Mouse (Mus musculus) left cerebral cortex, postnatal 14 days (tissue): ENCODE measurements around the gene Maz. TPM values are rescaled to one million over a fixed set of nuclear protein-coding genes. Genes with fewer than 3 reads are reported as not detected.
A peak's percentile ranks its signal among the peaks of the same experiment; 100 is the strongest.

Source experiments
- DNase-seq, 2 experiments: peaks; one replicate each; pipeline ENCODE4 v3.0.0; 2021 to 2022; ENCODE audit warnings: low spot score in 2 of 2, mixed read lengths in 1 of 2
- intact Hi-C: fragments of 180-260 bp; cut with DNase I; formaldehyde crosslinking; loops from one replicate; pipeline ENCODE4 v1.15.1; 2025
- total RNA-seq, 2 experiments: library from RNA; stranded (reverse); gene quantifications; 2 replicates each; pipeline ENCODE4 v1.2.3; 2021

The Maz gene
- total RNA-seq, 2 experiments from 2014 or later: 260 to 271 TPM

- DNase-seq: no peak
- intact Hi-C loops: no loop called here
Measured at GRCm38 (mm10) chr7:127011717-127012116, 15.1 kb downstream of the Maz start.

- intact Hi-C loops: no loop called here
- no peak for DNase-seq
Measured at GRCm38 (mm10) chr7:127011051-127011450, 15.8 kb downstream of the Maz start.

- intact Hi-C loops: no loop called here
- DNase-seq: no peak
Measured at GRCm38 (mm10) chr7:127009307-127010085, 17.3 kb downstream of the Maz start.

- intact Hi-C loops: no loop called here
Measured at GRCm38 (mm10) chr7:127008239-127009019, 18.4 kb downstream of the Maz start.

GRCm38 (mm10) chr7:127007313-127008024 is 19.4 kb downstream of the Maz start:
- no peak for DNase-seq
- intact Hi-C loops: no loop called here

More at GRCm38 (mm10) chr7:127008239-127009019, 18.4 kb downstream of the Maz start:
- DNase-seq: peak; percentile 58 to 61

- intact Hi-C loops: no loop called here
- DNase-seq: no peak
Measured at GRCm38 (mm10) chr7:127004122-127004875, 22.5 kb downstream of the Maz start.

GRCm38 (mm10) chr7:127003620-127004019 is 23.2 kb downstream of the Maz start:
- intact Hi-C loops: no loop called here
- no peak for DNase-seq

GRCm38 (mm10) chr7:126999568-126999967 is 27.3 kb downstream of the Maz start:
- intact Hi-C loops: no loop called here
- DNase-seq: no peak

GRCm38 (mm10) chr7:126996449-126996848 is 30.4 kb downstream of the Maz start:
- intact Hi-C loops: no loop called here
- no peak for DNase-seq

GRCm38 (mm10) chr7:126988816-126989215 is 38.0 kb downstream of the Maz start:
- intact Hi-C loops: no loop called here

GRCm38 (mm10) chr7:126986319-126986718 is 40.5 kb downstream of the Maz start:
- DNase-seq: peak in 1 of 2 experiments; percentile 52
- intact Hi-C loops: no loop called here

More at GRCm38 (mm10) chr7:126988816-126989215, 38.0 kb downstream of the Maz start:
- no peak for DNase-seq

- DNase-seq: no peak
- intact Hi-C loops: no loop called here
Measured at GRCm38 (mm10) chr7:126984667-126985444, 42.0 kb downstream of the Maz start.

GRCm38 (mm10) chr7:126983113-126983512 is 43.7 kb downstream of the Maz start:
- no peak for DNase-seq
- intact Hi-C loops: no loop called here

GRCm38 (mm10) chr7:126982054-126982453 is 44.8 kb downstream of the Maz start:
- intact Hi-C loops: no loop called here
- no peak for DNase-seq

GRCm38 (mm10) chr7:126981601-126982000 is 45.2 kb downstream of the Maz start:
- no peak for DNase-seq
- intact Hi-C loops: no loop called here

- intact Hi-C loops: loop anchor here (5.0 kb wide), 1 partner anchor 38 kb away; the partner anchor contains the start of genes Pagr1a and Pagr1b
- no peak for DNase-seq
Measured at GRCm38 (mm10) chr7:126978841-126979240, 48.0 kb downstream of the Maz start.

- no peak for DNase-seq
- intact Hi-C loops: loop anchor here (5.0 kb wide), 1 partner anchor 40 kb away; the partner anchor contains the start of genes Pagr1a and Pagr1b
Measured at GRCm38 (mm10) chr7:126976878-126977459, 49.9 kb downstream of the Maz start.
